Mouse (Mus musculus) thymus, adult 2 months (tissue): ENCODE measurements around the gene Rgma. TPM values are rescaled to one million over a fixed set of nuclear protein-coding genes. Genes with fewer than 3 reads are reported as not detected.

Experiments used
- DNase-seq: peaks from one replicate; pipeline ENCODE4 v3.0.0; 2021
- H3K27ac ChIP-seq: fragments of 200-500 bp; 2 replicates; pipeline ENCODE4 v1.5.1; 2012; ENCODE audit warnings: low read length, control low read depth; ENCODE audit not compliant: control insufficient read depth, insufficient read depth
- H3K27me3 ChIP-seq: fragments of 200-500 bp; 2 replicates; pipeline ENCODE4 v1.6.1; 2012; ENCODE audit warnings: mild to moderate bottlenecking, low read length, moderate library complexity, mixed read lengths; ENCODE audit not compliant: control insufficient read depth, insufficient read depth
- H3K36me3 ChIP-seq: fragments of 200-500 bp; 2 replicates; pipeline ENCODE4 v1.6.1; 2012; ENCODE audit warnings: mild to moderate bottlenecking, low read length, moderate library complexity; ENCODE audit not compliant: control insufficient read depth, insufficient read depth
- H3K4me1 ChIP-seq: fragments of 200-500 bp; replicated peaks from 2 replicates; pipeline ENCODE4 v1.6.1; 2012; ENCODE audit warnings: low read length; ENCODE audit not compliant: control insufficient read depth, insufficient read depth
- H3K4me3 ChIP-seq: fragments of 200-500 bp; 2 replicates; pipeline ENCODE4 v1.5.1; 2012; ENCODE audit warnings: mild to moderate bottlenecking, low read length, control low read depth, moderate library complexity; ENCODE audit not compliant: control insufficient read depth, insufficient read depth
- CTCF ChIP-seq: fragments of 200-500 bp; IDR thresholded peaks from 2 replicates; pipeline ENCODE4 v1.5.1; 2012; ENCODE audit warnings: mild to moderate bottlenecking, control low read depth, low read length, moderate library complexity, borderline replicate concordance; ENCODE audit not compliant: control insufficient read depth, poor library complexity, insufficient read depth; ENCODE audit errors: extremely low read depth
- POLR2A ChIP-seq: fragments of 200-500 bp; IDR thresholded peaks from 2 replicates; pipeline ENCODE4 v1.6.1; 2012; ENCODE audit warnings: mild to moderate bottlenecking, low read length, control low read depth, moderate library complexity; ENCODE audit not compliant: control insufficient read depth, poor library complexity, insufficient read depth; ENCODE audit errors: extremely low read depth
- WGBS: fragments of 180-500 bp; shearing (Covaris S2); methylation state at CpG from one replicate; pipeline ENCODE4 v1.1.7; 2018; 5-methylcytosine and 5-hydroxymethylcytosine counted together
- polyA plus RNA-seq: library from polyadenylated mRNA; depleted of rRNA; stranded (reverse); fragments of >200 nt; gene quantifications from 2 replicates; pipeline ENCODE4 v1.2.3, GENCODE M21; 2012; rRNA removed

Gene Rgma
- polyA plus RNA-seq, 1 experiment, result 13.3 TPM

DNA sequence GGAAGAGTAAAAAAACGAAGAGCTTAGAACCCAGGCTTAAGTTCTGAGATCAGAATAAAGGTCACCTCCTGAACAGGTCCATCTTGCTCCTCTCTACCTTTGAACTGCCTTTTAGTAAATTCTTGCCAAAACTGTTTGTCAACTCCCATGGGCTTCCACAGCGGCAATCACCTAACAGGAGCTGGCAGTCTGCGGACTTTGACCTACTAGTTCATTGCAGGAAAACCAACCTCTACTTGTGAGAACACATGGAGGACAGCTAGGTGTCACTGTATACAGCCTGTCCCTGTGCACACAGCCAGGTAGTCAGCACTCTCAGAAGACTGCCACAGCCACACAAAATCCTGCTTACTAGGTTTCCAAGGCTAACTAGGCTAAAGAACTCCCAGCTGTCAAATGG, 66.5 kb downstream of the Rgma start:
- Histone ChIP-seq H3K36me3 (peaks cover 96% of the 10 kb centered on the region), H3K27ac (no peak overlapping the region), H3K27me3 (no peaks in the 10 kb centered on the region), H3K4me1 (no peaks in the 10 kb centered on the region), H3K4me3 (no peak overlapping the region)
- DNase-seq, result no peak
- no peak for TF ChIP-seq CTCF
- TF ChIP-seq POLR2A, result no peak
- over 99% methylated on average over 3 of the region's 3 CpGs for WGBS

DNA sequence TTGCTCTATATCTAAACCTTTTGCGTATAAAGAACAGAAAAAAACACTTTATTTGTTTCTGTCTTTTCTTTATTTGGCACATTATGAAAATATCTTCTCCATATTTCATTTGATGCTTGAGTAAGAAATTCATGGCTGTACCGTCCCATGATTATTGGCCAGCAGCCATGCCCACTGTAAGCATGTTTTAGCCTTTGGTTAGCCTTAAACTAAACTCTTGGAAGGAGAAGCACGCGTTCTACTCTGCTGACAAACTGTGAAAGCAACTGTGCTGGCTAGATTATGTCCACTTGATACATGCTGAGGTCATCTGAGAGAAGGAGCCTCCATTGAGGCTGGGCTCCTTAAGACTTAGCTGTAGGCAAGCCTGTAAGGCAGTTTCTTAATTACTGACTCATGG, 66.9 kb downstream of the Rgma start:
- H3K27ac ChIP-seq, result no peak overlapping the region
- TF ChIP-seq POLR2A (no peak), CTCF (no peak)
- H3K4me1 ChIP-seq, result no peaks in the 10 kb centered on the region
- no peak for DNase-seq
- peaks cover 98% of the 10 kb centered on the region for H3K36me3 ChIP-seq
- H3K27me3 ChIP-seq, result no peaks in the 10 kb centered on the region
- no peak overlapping the region for H3K4me3 ChIP-seq
- 97% methylated on average over 4 of the region's 4 CpGs for WGBS

DNA sequence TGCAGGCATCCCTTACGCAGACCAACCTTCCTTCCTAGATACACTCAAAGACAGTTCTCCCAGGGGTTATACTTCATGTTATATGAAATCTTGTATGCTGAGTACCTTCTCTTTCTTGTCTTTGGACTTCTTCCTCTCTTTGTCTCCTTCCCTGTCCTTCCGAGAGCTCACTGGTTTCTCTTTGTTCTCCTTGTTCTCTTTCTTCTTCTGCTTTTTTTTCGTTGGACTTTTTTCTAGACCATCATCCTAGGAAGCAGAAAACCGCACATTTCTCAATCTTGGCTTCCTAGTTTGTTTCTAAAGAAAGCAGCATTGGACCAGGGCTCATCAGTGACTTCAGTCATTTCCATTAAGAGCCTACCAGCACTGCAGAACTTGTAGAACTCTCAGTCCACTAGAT, 76.3 kb downstream of the Rgma start:
- H3K36me3 ChIP-seq, result peaks cover 97% of the 10 kb centered on the region
- WGBS, result 93% methylated on average over 4 of the region's 4 CpGs
- no peak for DNase-seq
- no peaks in the 10 kb centered on the region for H3K4me1 ChIP-seq
- H3K4me3 ChIP-seq, result no peak overlapping the region
- H3K27me3 ChIP-seq, result no peaks in the 10 kb centered on the region
- TF ChIP-seq POLR2A (no peak), CTCF (no peak)
- H3K27ac ChIP-seq, result no peak overlapping the region

DNA sequence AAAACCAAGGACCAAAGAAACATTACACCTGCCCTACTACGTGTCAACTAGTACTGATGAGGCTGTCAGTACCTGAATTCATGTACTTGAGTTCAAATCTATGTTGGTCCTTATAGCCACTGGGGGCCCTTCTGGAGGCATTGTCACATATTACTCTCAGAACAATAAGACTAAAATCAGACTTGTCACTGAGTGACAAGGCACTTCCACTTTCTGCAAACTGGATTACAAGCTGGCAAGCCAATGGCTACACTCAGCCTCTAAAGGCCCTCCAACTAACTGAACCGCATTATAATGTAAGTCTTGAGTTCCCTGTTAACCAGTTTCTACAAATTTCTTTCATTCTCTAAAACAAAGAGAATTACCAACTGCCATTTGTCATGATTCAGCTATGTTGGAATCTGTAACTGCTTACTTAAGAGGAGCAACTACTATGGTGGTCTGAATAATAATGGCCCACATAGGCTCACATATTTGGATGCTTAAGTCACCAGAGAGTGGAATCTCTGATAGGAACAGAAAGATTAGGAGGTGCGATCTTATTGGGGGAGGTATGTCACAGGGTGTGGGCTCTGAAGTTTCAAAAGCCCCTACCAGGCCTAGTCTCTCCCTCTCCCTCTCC, 77.0 kb downstream of the Rgma start:
- peaks cover 97% of the 10 kb centered on the region for H3K36me3 ChIP-seq
- no peak for TF ChIP-seq CTCF
- TF ChIP-seq POLR2A, result no peak
- H3K4me3 ChIP-seq, result no peak overlapping the region
- WGBS, result over 99% methylated on average over 3 of the region's 3 CpGs
- H3K4me1 ChIP-seq, result no peaks in the 10 kb centered on the region
- H3K27me3 ChIP-seq, result no peaks in the 10 kb centered on the region
- no peak for DNase-seq
- H3K27ac ChIP-seq, result no peak overlapping the region

DNA sequence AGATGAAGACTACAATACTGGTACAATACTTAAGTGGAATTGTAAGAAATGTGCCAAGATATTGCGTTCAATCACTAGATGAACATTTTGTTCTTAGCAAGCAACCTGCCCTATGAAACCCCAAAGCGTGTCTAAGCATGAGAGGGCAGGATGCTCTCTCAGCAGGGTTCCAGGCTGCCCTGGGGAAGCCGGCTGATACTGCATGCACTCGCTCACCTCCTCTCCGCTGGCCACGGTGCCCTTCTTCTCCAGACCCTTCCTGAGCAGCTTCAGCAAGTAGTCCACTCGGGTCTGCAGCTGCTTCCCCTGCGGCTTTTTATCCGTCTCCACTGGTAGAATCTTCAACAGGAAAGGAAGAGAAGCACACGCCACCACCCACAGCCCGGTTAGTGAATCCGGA, 78.8 kb downstream of the Rgma start:
- Histone ChIP-seq H3K4me3 (no peak overlapping the region), H3K27me3 (no peaks in the 10 kb centered on the region), H3K27ac (no peak overlapping the region), H3K4me1 (no peaks in the 10 kb centered on the region), H3K36me3 (peaks cover 94% of the 10 kb centered on the region)
- DNase-seq, result no peak
- WGBS, result 96% methylated on average over 12 of the region's 12 CpGs
- TF ChIP-seq POLR2A (no peak), CTCF (no peak)

DNA sequence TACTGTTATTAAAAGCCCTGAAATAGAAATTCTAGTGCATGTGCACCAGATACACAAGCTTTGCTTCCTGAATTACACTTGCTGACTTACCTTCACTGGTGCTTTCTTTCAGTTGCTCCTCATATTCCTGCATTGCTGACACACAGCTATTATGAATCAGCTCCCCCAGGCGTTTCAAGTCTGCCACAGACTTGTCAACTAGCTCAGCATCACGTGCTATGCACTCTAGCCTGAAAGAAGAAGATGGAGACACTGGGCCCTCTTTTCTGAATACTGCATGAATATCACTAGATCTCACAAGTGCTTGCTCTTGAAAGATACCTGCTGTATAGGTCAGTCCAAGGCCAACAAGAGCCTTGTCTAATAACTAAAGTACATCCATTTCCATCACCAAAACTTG, 88.2 kb downstream of the Rgma start:
- no peak for DNase-seq
- TF ChIP-seq CTCF (no peak), POLR2A (no peak)
- Histone ChIP-seq H3K4me1 (no peaks in the 10 kb centered on the region), H3K27me3 (no peaks in the 10 kb centered on the region), H3K27ac (no peak overlapping the region), H3K4me3 (no peak overlapping the region), H3K36me3 (peaks cover 90% of the 10 kb centered on the region)
- WGBS, result 96% methylated on average over 2 of the region's 2 CpGs

DNA sequence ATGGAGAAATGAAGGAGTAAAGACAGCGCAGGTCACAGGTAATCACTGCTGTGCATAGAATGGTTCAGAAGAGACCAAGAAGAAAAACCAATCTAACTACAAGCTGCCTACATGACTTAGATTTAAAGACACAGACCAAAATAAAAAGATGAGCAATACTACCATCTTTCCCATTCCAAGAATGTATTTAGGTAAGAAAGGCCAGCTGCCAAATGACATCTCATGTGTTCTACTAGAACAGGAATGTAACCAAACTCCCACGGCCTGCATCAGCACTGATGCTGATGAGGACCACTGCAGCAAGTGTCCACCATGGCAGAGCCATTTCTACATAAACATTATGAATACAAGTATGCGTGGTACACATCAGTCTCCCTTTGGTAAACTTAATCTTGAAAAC, 92.4 kb downstream of the Rgma start:
- H3K36me3 ChIP-seq, result peaks cover 91% of the 10 kb centered on the region
- 96% methylated on average over 3 of the region's 3 CpGs for WGBS

More for the DNA sequence above, 92.4 kb downstream of the Rgma start:
- Histone ChIP-seq H3K4me3 (no peak overlapping the region), H3K4me1 (no peaks in the 10 kb centered on the region), H3K27me3 (no peaks in the 10 kb centered on the region), H3K27ac (no peak overlapping the region)
- TF ChIP-seq CTCF (no peak), POLR2A (no peak)
- DNase-seq, result no peak

Other genes starting within 250 kb of the Rgma start
- gene Chd2, start 166.3 kb downstream of the Rgma start, polyA plus RNA-seq, result 84.9 and 88.1 TPM in 2 replicates